Mouse (Mus musculus) MEL (cell line): ENCODE data around the gene Ccdc97.

Experiments used
- BHLHE40 ChIP-seq: IDR thresholded peaks from 2 replicates; pipeline ENCODE4 v1.6.1; 2012; ENCODE audit warnings: low read depth, mild to moderate bottlenecking, inconsistent platforms, low read length, improper control_type of control experiment, borderline replicate concordance
- CHD1 ChIP-seq: IDR thresholded peaks from 2 replicates; pipeline ENCODE4 v1.6.1; 2012; ENCODE audit warnings: low read depth, mild to moderate bottlenecking, inconsistent platforms, low read length, improper control_type of control experiment
- CTCF ChIP-seq, 3 experiments: IDR thresholded peaks in 2 of 3; conservative IDR thresholded peaks in 1 of 3; 2 replicates each; pipeline ENCODE4 v1.5.1; 2011 to 2012; ENCODE audit warnings: low read length in 3 of 3, low read depth in 2 of 3, mild to moderate bottlenecking in 2 of 3, improper control_type of control experiment in 1 of 3, inconsistent platforms in 1 of 3, mixed read lengths in 1 of 3, moderate library complexity in 1 of 3; ENCODE audit not compliant: control insufficient read depth in 1 of 3, insufficient read depth in 1 of 3, poor library complexity in 1 of 3, severe bottlenecking in 1 of 3
- E2F4 ChIP-seq: IDR thresholded peaks from 2 replicates; pipeline ENCODE4 v1.6.1; 2011; ENCODE audit warnings: low read depth, low read length, improper control_type of control experiment, borderline replicate concordance
- EP300 ChIP-seq, 2 experiments: IDR thresholded peaks; 2 replicates each; pipeline ENCODE4 v1.6.1; 2011; ENCODE audit warnings: improper control_type of control experiment in 2 of 2, low read length in 2 of 2, low read depth in 1 of 2, mild to moderate bottlenecking in 1 of 2
- GABPA ChIP-seq: IDR thresholded peaks from 2 replicates; pipeline ENCODE4 v1.6.1; 2012; ENCODE audit warnings: low read depth, mild to moderate bottlenecking, inconsistent platforms, low read length, improper control_type of control experiment, moderate library complexity
- KAT2A ChIP-seq: conservative IDR thresholded peaks from 2 replicates; pipeline ENCODE4 v1.6.1; 2012; ENCODE audit warnings: low read depth, low read length, improper control_type of control experiment, inconsistent platforms
- MAX ChIP-seq: IDR thresholded peaks from 2 replicates; pipeline ENCODE4 v1.6.1; 2011; ENCODE audit warnings: low read length, improper control_type of control experiment
- MYC ChIP-seq: IDR thresholded peaks from 2 replicates; pipeline ENCODE4 v1.6.1; 2011; ENCODE audit warnings: low read depth, mild to moderate bottlenecking, low read length, improper control_type of control experiment, moderate library complexity
- NRF1 ChIP-seq: IDR thresholded peaks from 2 replicates; pipeline ENCODE4 v1.6.1; 2014; ENCODE audit warnings: low read depth, mild to moderate bottlenecking, inconsistent platforms, low read length, improper control_type of control experiment, moderate library complexity; ENCODE audit not compliant: poor library complexity, insufficient read depth, severe bottlenecking
- POLR2A ChIP-seq, 2 experiments: IDR thresholded peaks; 2 replicates each; pipeline ENCODE4 v1.6.1; 2011 to 2012; ENCODE audit warnings: low read length in 2 of 2, mild to moderate bottlenecking in 2 of 2, control low read depth in 1 of 2, improper control_type of control experiment in 1 of 2, low read depth in 1 of 2, moderate library complexity in 1 of 2; ENCODE audit not compliant: control insufficient read depth in 1 of 2, insufficient read depth in 1 of 2, poor library complexity in 1 of 2
- POLR2AphosphoS2 ChIP-seq: IDR thresholded peaks from 2 replicates; pipeline ENCODE4 v1.6.1; 2011; ENCODE audit warnings: low read length, improper control_type of control experiment
- ZNF384 ChIP-seq: IDR thresholded peaks from 2 replicates; pipeline ENCODE4 v1.6.1; 2012; ENCODE audit warnings: low read depth, mild to moderate bottlenecking, inconsistent platforms, low read length, improper control_type of control experiment

GRCm38 (mm10) chr7:25731294-25732055 lies 12.6 kb upstream of the Ccdc97 start:
- TF ChIP-seq EP300 (IDR thresholded peaks at IDR 0.05; ENCODE audit: low read depth in 1 of 2, low read length in 2 of 2): no peak
- no peak for TF ChIP-seq CTCF (IDR thresholded peaks at IDR 0.05 in 2 of 3, conservative IDR thresholded peaks at IDR 0.05 in 1 of 3; ENCODE audit: control insufficient read depth in 1 of 3, insufficient read depth in 1 of 3, low read depth in 2 of 3, low read length in 3 of 3, poor library complexity in 1 of 3, severe bottlenecking in 1 of 3)
- no peak for TF ChIP-seq MAX
- TF ChIP-seq MYC: no peak
- no peak for TF ChIP-seq POLR2A (IDR thresholded peaks at IDR 0.05; ENCODE audit: control insufficient read depth in 1 of 2, insufficient read depth in 1 of 2, low read depth in 1 of 2, low read length in 2 of 2, poor library complexity in 1 of 2)
- no peak for TF ChIP-seq E2F4
- TF ChIP-seq GABPA: no peak
- TF ChIP-seq CHD1: no peak
- no peak for TF ChIP-seq POLR2AphosphoS2
- TF ChIP-seq NRF1: no peak
- TF ChIP-seq KAT2A: no peak
- TF ChIP-seq BHLHE40: no peak
- no peak for TF ChIP-seq ZNF384
